Mouse (Mus musculus) thymus, adult 2 months (tissue): ENCODE results near the gene Donson. TPM values are rescaled to one million over a fixed set of nuclear protein-coding genes. Genes with fewer than 3 reads are reported as not detected.
"Not testable (repeated sequence)": the region's sequence is repeated elsewhere in the genome, so short reads cannot be mapped to it uniquely, and the experiment has no call there.

Experiments used
- DNase-seq: peaks from one replicate; pipeline ENCODE4 v3.0.0; 2021
- H3K27ac ChIP-seq: fragments of 200-500 bp; 2 replicates; pipeline ENCODE4 v1.5.1; 2012; ENCODE audit warnings: low read length, control low read depth; ENCODE audit not compliant: control insufficient read depth, insufficient read depth
- H3K27me3 ChIP-seq: fragments of 200-500 bp; 2 replicates; pipeline ENCODE4 v1.6.1; 2012; ENCODE audit warnings: mild to moderate bottlenecking, low read length, moderate library complexity, mixed read lengths; ENCODE audit not compliant: control insufficient read depth, insufficient read depth
- H3K36me3 ChIP-seq: fragments of 200-500 bp; 2 replicates; pipeline ENCODE4 v1.6.1; 2012; ENCODE audit warnings: mild to moderate bottlenecking, low read length, moderate library complexity; ENCODE audit not compliant: control insufficient read depth, insufficient read depth
- H3K4me1 ChIP-seq: fragments of 200-500 bp; replicated peaks from 2 replicates; pipeline ENCODE4 v1.6.1; 2012; ENCODE audit warnings: low read length; ENCODE audit not compliant: control insufficient read depth, insufficient read depth
- H3K4me3 ChIP-seq: fragments of 200-500 bp; 2 replicates; pipeline ENCODE4 v1.5.1; 2012; ENCODE audit warnings: mild to moderate bottlenecking, low read length, control low read depth, moderate library complexity; ENCODE audit not compliant: control insufficient read depth, insufficient read depth
- CTCF ChIP-seq: fragments of 200-500 bp; IDR thresholded peaks from 2 replicates; pipeline ENCODE4 v1.5.1; 2012; ENCODE audit warnings: mild to moderate bottlenecking, control low read depth, low read length, moderate library complexity, borderline replicate concordance; ENCODE audit not compliant: control insufficient read depth, poor library complexity, insufficient read depth; ENCODE audit errors: extremely low read depth
- POLR2A ChIP-seq: fragments of 200-500 bp; IDR thresholded peaks from 2 replicates; pipeline ENCODE4 v1.6.1; 2012; ENCODE audit warnings: mild to moderate bottlenecking, low read length, control low read depth, moderate library complexity; ENCODE audit not compliant: control insufficient read depth, poor library complexity, insufficient read depth; ENCODE audit errors: extremely low read depth
- WGBS: fragments of 180-500 bp; shearing (Covaris S2); methylation state at CpG from one replicate; pipeline ENCODE4 v1.1.7; 2018; 5-methylcytosine and 5-hydroxymethylcytosine counted together
- polyA plus RNA-seq: library from polyadenylated mRNA; depleted of rRNA; stranded (reverse); fragments of >200 nt; gene quantifications from 2 replicates; pipeline ENCODE4 v1.2.3, GENCODE M21; 2012

The Donson gene
- polyA plus RNA-seq, 1 experiment, result 19.5 TPM

DNA sequence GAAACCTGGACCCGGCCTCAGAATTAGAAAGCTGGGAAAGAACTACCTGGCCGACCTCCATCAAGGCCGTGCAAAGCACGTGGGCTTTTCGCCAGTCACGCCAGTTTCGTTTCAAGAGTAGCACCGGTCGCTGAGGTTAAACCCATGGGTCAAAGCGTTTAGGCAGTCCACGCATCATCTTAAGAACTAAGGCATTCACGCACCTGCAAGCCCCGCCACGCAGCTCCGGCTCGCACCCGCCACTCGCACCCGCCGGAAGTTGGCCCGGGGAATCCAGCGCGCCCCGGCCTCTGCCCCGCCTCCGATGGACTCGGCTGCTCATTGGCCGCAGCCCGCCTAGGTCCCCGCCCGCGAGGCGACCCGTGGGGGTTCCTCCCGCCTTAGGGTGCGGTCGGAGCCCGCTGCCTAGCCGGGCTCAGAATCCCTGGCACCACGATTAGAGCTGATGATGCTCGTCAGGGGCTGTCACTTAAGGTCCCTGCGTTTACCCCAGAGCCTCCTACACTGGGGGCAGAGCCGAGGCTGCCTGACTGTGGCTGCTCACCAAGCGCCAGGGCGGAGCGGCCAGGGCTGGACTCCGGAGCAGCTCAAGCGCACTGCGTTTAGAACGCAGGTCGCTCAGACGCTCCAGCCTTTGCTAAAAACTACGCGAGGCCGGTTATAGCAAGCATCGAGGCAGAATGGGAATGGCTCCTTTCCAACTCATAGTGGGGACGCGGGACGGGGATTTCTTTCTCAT is 41.7 kb downstream of the Donson start, which contains the start of gene Gart:
Gene Gart (minus strand): TSS at position 272 of the 739 bp plus-strand sequence.
- TF ChIP-seq CTCF (peak; percentile 61; the same call in 1 of the 2 replicates), POLR2A (peak; percentile 99)
- peaks cover 9% of the 10 kb centered on the region; the same call in 1 of the 2 replicates for H3K36me3 ChIP-seq
- peak within 1 kb of the TSS; percentile 87 for H3K27ac ChIP-seq
- WGBS, result under 1% methylated on average over 59 of the region's 59 CpGs
- H3K27me3 ChIP-seq, result no peaks in the 10 kb centered on the region
- peaks cover 2% of the 10 kb centered on the region; the same call in 1 of the 2 replicates for H3K4me1 ChIP-seq
- DNase-seq, result peak; percentile 95
- H3K4me3 ChIP-seq, result peak within 1 kb of the TSS; percentile 72

DNA sequence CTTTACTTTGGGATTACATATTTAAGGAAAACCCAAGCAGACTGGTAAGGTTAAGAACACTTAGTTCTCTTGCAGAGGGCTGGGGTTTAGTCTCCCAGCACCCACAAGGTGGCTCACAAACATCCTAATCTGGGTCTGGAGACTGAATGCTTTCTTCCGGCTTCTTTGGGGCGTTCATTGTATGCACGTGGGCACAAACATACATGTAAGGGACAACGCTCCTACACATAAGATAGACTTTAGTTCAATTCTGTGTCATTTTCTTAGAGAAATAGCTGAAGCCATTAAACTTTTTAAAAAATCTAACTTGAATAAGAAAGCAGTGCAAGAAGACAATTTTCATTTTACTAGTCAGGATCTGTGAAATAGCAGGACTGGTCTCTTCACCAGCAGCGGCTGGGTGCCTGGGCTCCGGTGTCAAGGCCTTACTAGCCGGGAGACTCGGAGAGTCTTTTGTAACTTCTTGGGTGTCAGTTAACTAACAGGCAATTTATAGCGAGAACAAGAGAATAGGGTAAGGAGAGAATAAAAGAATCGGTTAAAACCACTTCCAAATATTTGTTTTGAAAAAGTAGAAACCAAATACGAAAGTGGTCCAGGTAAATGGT is 42.5 kb downstream of the Donson start:
- Histone ChIP-seq H3K4me3 (peak overlapping the region; percentile 72), H3K27me3 (no peaks in the 10 kb centered on the region), H3K27ac (peak overlapping the region; percentile 46; the same call in 1 of the 2 replicates), H3K4me1 (peaks cover 2% of the 10 kb centered on the region; the same call in 1 of the 2 replicates), H3K36me3 (peaks cover 8% of the 10 kb centered on the region)
- no peak for TF ChIP-seq POLR2A
- TF ChIP-seq CTCF, result no peak
- WGBS, result under 1% methylated on average over 11 of the region's 11 CpGs
- peak; percentile 45 for DNase-seq

DNA sequence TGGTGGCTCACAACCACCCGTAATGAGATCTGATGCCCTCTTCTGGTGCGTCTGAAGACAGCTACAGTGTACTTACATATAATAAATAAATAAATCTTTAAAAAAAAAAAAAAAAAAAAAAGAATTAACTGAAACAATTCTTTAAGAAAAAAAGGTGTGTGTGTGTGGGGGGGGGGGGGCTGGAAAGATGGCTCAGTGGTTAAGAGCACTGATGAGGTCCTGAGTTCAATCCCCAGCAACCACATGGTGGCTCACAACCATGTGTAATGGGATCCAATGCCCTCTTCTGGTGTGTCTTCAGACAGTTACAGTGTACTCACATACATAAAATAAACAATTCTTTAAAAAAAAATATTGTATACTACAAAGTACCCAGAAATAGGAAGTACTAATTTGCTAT is 43.1 kb downstream of the Donson start:
- not testable (repeated sequence) for H3K4me3 ChIP-seq
- 75% methylated on average over 1 of the region's 2 CpGs for WGBS

DNA sequence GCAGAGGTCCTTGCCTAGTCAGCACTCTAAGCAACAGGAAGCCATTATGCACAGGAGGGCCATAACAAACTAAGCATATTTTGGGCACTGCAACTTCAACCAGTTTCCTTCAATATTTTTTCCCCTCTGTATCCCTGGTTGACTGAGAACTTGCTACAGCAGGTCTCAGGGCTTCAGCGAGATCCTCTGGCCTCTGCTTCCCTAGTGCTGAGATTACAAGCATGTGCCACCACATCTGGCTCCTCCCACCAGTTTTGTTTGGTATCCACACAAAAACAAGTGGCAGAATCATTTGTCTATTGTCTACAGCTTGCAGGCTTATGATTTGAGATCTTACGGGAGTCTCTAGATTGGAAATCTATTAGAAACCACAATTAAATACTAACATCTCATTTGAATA is 43.7 kb downstream of the Donson start:
- no peaks in the 10 kb centered on the region for H3K27me3 ChIP-seq
- WGBS, result 89% methylated on average over 2 of the region's 2 CpGs
- H3K4me3 ChIP-seq, result no peak overlapping the region
- DNase-seq, result no peak
- H3K27ac ChIP-seq, result no peak overlapping the region
- H3K36me3 ChIP-seq, result peaks cover 17% of the 10 kb centered on the region
- TF ChIP-seq POLR2A (no peak), CTCF (no peak)
- H3K4me1 ChIP-seq, result peaks cover 2% of the 10 kb centered on the region; the same call in 1 of the 2 replicates

More for the DNA sequence above, 43.1 kb downstream of the Donson start:
- H3K27me3 ChIP-seq, DNase-seq, H3K27ac ChIP-seq, H3K4me1 ChIP-seq: not testable (repeated sequence)
- peaks cover 12% of the 10 kb centered on the region for H3K36me3 ChIP-seq

DNA sequence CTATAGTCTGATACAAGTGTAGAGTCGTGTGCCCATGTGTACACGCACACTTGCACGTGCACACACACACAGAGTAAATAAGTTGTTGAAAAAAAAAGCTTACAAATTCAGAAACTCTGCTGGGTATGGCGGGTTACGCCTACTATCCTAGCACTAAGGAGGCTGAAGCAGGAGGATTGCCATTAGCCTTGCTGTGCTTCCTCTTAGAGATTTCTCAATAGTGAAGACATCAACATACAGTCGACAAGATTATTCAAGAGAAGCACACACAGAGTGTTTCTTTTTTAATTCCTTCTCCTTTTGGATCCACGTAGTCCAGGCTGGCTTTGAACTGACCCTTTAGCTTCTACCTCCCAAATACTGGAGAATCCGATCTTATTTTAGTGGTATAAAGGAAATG is 48.4 kb downstream of the Donson start:
- 96% methylated on average over 8 of the region's 8 CpGs for WGBS

GRCm38 (mm10) chr16:91639636-91640035 is 48.9 kb downstream of the Donson start:
- Histone ChIP-seq H3K27ac (no peak overlapping the region), H3K27me3 (no peaks in the 10 kb centered on the region), H3K4me3 (no peak overlapping the region), H3K4me1 (no peaks in the 10 kb centered on the region), H3K36me3 (peaks cover 49% of the 10 kb centered on the region)
- WGBS, result over 99% methylated on average over 2 of the region's 2 CpGs
- DNase-seq, result no peak
- TF ChIP-seq POLR2A (no peak), CTCF (no peak)

More for the DNA sequence above, 48.4 kb downstream of the Donson start:
- H3K4me1 ChIP-seq, result no peaks in the 10 kb centered on the region
- TF ChIP-seq POLR2A, result no peak
- TF ChIP-seq CTCF, result no peak
- no peaks in the 10 kb centered on the region for H3K27me3 ChIP-seq
- H3K36me3 ChIP-seq, result peaks cover 49% of the 10 kb centered on the region
- H3K4me3 ChIP-seq, result no peak overlapping the region
- no peak overlapping the region for H3K27ac ChIP-seq
- DNase-seq, result no peak

- Histone ChIP-seq H3K4me3 (no peak overlapping the region), H3K27me3 (no peaks in the 10 kb centered on the region), H3K4me1 (no peaks in the 10 kb centered on the region), H3K27ac (no peak overlapping the region), H3K36me3 (peaks cover 49% of the 10 kb centered on the region)
- 98% methylated on average over 5 of the region's 5 CpGs for WGBS
- TF ChIP-seq CTCF, result no peak
- no peak for TF ChIP-seq POLR2A
- DNase-seq, result no peak
Observed at GRCm38 (mm10) chr16:91639161-91639560, 49.4 kb downstream of the Donson start.
